Mouse (Mus musculus) thymus, adult 2 months (tissue): Measurements from ENCODE around the gene Shank2.

Experiments used
- CTCF ChIP-seq: fragments of 200-500 bp; IDR thresholded peaks from 2 replicates; pipeline ENCODE4 v1.5.1; 2012; ENCODE audit warnings: mild to moderate bottlenecking, control low read depth, low read length, moderate library complexity, borderline replicate concordance; ENCODE audit not compliant: control insufficient read depth, poor library complexity, insufficient read depth; ENCODE audit errors: extremely low read depth
- POLR2A ChIP-seq: fragments of 200-500 bp; IDR thresholded peaks from 2 replicates; pipeline ENCODE4 v1.6.1; 2012; ENCODE audit warnings: mild to moderate bottlenecking, low read length, control low read depth, moderate library complexity; ENCODE audit not compliant: control insufficient read depth, poor library complexity, insufficient read depth; ENCODE audit errors: extremely low read depth

- TF ChIP-seq CTCF: no peak
- no peak for TF ChIP-seq POLR2A
Measured at GRCm38 (mm10) chr7:144029246-144029645, 27.5 kb downstream of the Shank2 start.
